Mouse (Mus musculus): ENCODE measurements at regions not wholly inside any gene's neighbourhood (a gene's known extent, or its start where the extent isn't known, plus 50 kb on each side); places are given as distances from the start of the nearest gene placed in this dataset.
A peak's percentile ranks its signal among the peaks of the same experiment; 100 is the strongest.

- H3K9me3 ChIP-seq (ENCODE audit: control insufficient read depth, low read length) = no peaks in the 10 kb centered on the region
- H3K4me1 ChIP-seq (replicated peaks; ENCODE audit: control insufficient read depth, insufficient read depth, low read length) = no peaks in the 10 kb centered on the region
- no peak overlapping the region for H3K4me2 ChIP-seq (replicated peaks; ENCODE audit: low read depth, low read length)
- 84% methylated on average over 8 of the region's 9 CpGs for WGBS
- no peaks in the 10 kb centered on the region for H3K27me3 ChIP-seq (ENCODE audit: control insufficient read depth, insufficient read depth, low read length)
- DNase-seq (ENCODE audit: low spot score) (no peak), ATAC-seq (ENCODE audit: low FRiP score) (peak; percentile 10; the same call in 1 of the 2 replicates)
- no peaks in the 10 kb centered on the region for H3K36me3 ChIP-seq (ENCODE audit: control insufficient read depth, insufficient read depth, low read length)
- H3K27ac ChIP-seq (ENCODE audit: low read depth, low read length) = no peak overlapping the region
- H3K4me3 ChIP-seq (ENCODE audit: low read depth, low read length) = no peak overlapping the region
- H3K9ac ChIP-seq (ENCODE audit: low read depth, low read length) = no peak overlapping the region
Measured at GRCm38 (mm10) chr5:78474041-78474440, 1066.2 kb upstream of the Igfbp7 start.
